Mouse (Mus musculus): ENCODE measurements around the gene Abcb9.

The Abcb9 gene

DNA sequence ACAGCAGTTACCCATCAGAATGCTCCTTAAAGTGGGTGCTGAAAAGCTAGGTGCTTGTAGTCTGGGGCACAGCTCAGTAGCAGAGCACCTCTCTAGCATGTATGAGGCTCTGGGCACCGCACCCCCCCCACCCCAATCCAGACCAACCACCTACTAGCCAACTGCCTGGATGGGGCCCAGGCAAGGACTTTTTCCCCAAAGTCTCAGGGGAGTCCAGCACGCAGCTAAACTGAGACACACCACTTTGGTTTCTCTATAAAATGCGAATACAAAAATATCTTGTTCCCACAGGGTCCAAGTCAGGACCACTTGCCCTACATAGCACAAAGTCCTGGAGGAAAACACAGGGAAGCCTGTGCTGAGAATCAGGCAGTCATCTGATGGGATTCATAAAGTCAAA lies 81.4 kb downstream of the Abcb9 start:
- DNase-seq (ENCODE audit: low read depth, low spot score) = no peak

DNA sequence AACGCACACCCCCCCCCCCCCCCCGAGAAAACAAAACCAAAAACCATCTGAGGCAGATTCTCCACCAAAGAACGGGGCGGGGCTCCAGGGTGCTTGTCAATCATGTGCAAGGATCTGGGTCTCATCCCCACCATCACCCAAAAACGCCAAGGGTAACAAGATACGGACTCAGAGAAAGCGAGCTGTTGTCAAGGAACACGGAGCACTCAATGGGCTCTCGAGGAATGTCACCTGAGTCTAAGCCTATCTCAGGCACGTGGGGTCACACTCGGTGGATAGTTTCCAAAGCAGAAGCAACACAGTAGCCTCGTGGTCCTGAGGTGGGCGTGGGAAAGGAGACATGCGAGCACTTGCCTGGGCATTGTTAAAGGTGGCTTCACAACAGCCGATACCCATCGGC lies 81.9 kb downstream of the Abcb9 start:
- DNase-seq (ENCODE audit: low read depth, low spot score) = no peak

DNA sequence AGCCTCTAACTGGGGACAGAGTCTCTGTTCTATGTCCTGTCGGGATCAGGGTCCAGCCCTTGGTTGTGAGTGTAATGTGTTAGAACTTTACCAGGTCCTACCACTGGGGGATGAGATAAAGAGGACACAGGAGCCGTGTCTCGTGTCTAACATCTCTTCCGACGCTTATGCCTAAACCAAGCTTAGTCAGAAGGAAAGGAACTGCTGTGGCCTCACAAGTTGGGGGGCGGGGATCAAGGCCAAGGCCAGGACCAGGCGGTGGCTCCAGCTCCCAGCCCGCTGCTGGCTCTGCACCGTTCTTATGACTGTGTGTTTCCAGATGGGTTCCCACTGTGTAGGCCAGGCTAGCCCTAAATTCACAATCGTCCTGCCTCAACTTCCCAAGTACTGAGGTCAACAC lies 82.7 kb downstream of the Abcb9 start:
- DNase-seq (ENCODE audit: low read depth, low spot score) = no peak

DNA sequence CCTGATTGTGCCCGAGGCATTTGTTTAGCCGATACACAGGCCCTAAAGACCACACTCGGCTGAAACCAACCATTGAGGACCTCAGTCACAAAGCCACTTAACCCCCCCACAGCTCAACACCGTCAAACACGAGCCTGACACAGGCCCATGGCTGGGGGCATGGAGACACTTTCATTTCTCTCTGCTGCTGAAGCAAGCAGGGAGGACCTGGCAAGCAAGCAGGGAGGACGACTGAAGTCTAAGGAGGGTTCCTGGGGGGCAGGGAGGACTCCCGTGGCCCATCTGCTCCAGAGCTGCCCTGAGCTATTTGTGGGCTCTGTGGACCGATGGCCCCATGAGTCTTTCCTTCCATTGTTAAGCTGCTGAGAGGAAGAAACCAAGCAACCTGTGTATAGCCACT lies 83.7 kb downstream of the Abcb9 start:
- DNase-seq (ENCODE audit: low read depth, low spot score) = no peak

All from mesoderm, embryonic 11.5 days (tissue).